Mouse (Mus musculus): ENCODE data around the gene Gucy1b2.

Gene Gucy1b2

GRCm38 (mm10) chr14:62443840-62444430 is 12.2 kb downstream of the Gucy1b2 start:
- DNase-seq = no peak

- DNase-seq = no peak
These were observed 13.1 kb downstream of the Gucy1b2 start for GRCm38 (mm10) chr14:62442971-62443370.

- no peak for DNase-seq
These were observed 16.1 kb downstream of the Gucy1b2 start for GRCm38 (mm10) chr14:62440036-62440435.

- DNase-seq = no peak
These were observed 17.9 kb downstream of the Gucy1b2 start for GRCm38 (mm10) chr14:62438236-62438635.

GRCm38 (mm10) chr14:62437806-62438205 is 18.3 kb downstream of the Gucy1b2 start:
- DNase-seq = no peak

GRCm38 (mm10) chr14:62425277-62425691 is 30.8 kb downstream of the Gucy1b2 start:
- DNase-seq = no peak

- DNase-seq = no peak
These were observed 33.8 kb downstream of the Gucy1b2 start for GRCm38 (mm10) chr14:62422265-62422664.

GRCm38 (mm10) chr14:62417501-62417900 is 38.6 kb downstream of the Gucy1b2 start:
- no peak for DNase-seq

- DNase-seq = peak; percentile 43
These were observed 39.4 kb downstream of the Gucy1b2 start for GRCm38 (mm10) chr14:62416742-62417134.

GRCm38 (mm10) chr14:62416007-62416741 is 39.9 kb downstream of the Gucy1b2 start:
- peak; percentile 29 for DNase-seq

- no peak for DNase-seq
These were observed 60.7 kb downstream of the Gucy1b2 start for GRCm38 (mm10) chr14:62395346-62395745.

GRCm38 (mm10) chr14:62392754-62393153 is 63.3 kb downstream of the Gucy1b2 start:
- no peak for DNase-seq

GRCm38 (mm10) chr14:62389729-62390536 is 66.2 kb downstream of the Gucy1b2 start:
- peak; percentile 83 for DNase-seq

- DNase-seq = peak; percentile 15
These were observed 66.9 kb downstream of the Gucy1b2 start for GRCm38 (mm10) chr14:62389064-62389728.

GRCm38 (mm10) chr14:62383786-62384299 is 72.2 kb downstream of the Gucy1b2 start:
- no peak for DNase-seq

- DNase-seq = no peak
These were observed 73.0 kb downstream of the Gucy1b2 start for GRCm38 (mm10) chr14:62383109-62383508.

GRCm38 (mm10) chr14:62380606-62381005 is 75.5 kb downstream of the Gucy1b2 start:
- DNase-seq = no peak

- DNase-seq = no peak
These were observed 76.7 kb downstream of the Gucy1b2 start for GRCm38 (mm10) chr14:62379391-62379790.

- no peak for DNase-seq
These were observed 80.0 kb downstream of the Gucy1b2 start for GRCm38 (mm10) chr14:62376115-62376514.

GRCm38 (mm10) chr14:62375694-62376093 is 80.4 kb downstream of the Gucy1b2 start:
- no peak for DNase-seq

GRCm38 (mm10) chr14:62374001-62374400 is 82.1 kb downstream of the Gucy1b2 start:
- DNase-seq = no peak

GRCm38 (mm10) chr14:62370819-62371218 is 85.3 kb downstream of the Gucy1b2 start:
- no peak for DNase-seq

GRCm38 (mm10) chr14:62363774-62364173 is 92.3 kb downstream of the Gucy1b2 start:
- DNase-seq = no peak
